Mouse (Mus musculus) kidney, postnatal 0 days (tissue): ENCODE results near the gene Gm11569. TPM values are rescaled to one million over a fixed set of nuclear protein-coding genes. Genes with fewer than 3 reads are reported as not detected.
"Not testable (repeated sequence)": the region's sequence is repeated elsewhere in the genome, so short reads cannot be mapped to it uniquely, and the experiment has no call there.

Source experiments
- ATAC-seq: fragments of 200-750 bp; cut with Nextera tagmentation; replicated peaks from 2 replicates; pipeline ENCODE4 v1.8.0; 2017; ENCODE audit warnings: low read depth, moderate number of reproducible peaks, moderate TSS enrichment, moderate library complexity; ENCODE audit not compliant: low FRiP score
- DNase-seq: peaks from one replicate; pipeline ENCODE4 v3.0.0-alpha.2; 2016; ENCODE audit warnings: low spot score
- H3K27ac ChIP-seq: fragments of 300-500 bp; sonication (generic); 2 replicates; pipeline ENCODE4 v1.5.1; 2014; ENCODE audit warnings: mild to moderate bottlenecking
- H3K27me3 ChIP-seq: fragments of 300-500 bp; sonication (generic); 2 replicates; pipeline ENCODE4 v1.6.1; 2014; ENCODE audit warnings: low read length, mixed read lengths; ENCODE audit not compliant: insufficient read depth
- H3K36me3 ChIP-seq: fragments of 300-500 bp; sonication (generic); 2 replicates; pipeline ENCODE4 v1.6.1; 2014; ENCODE audit warnings: low read length, mixed read lengths; ENCODE audit not compliant: insufficient read depth
- H3K4me1 ChIP-seq: fragments of 300-500 bp; sonication (generic); replicated peaks from 2 replicates; pipeline ENCODE4 v1.6.1; 2014; ENCODE audit warnings: antibody characterized with exemption, low read length, mixed read lengths; ENCODE audit not compliant: insufficient read depth
- H3K4me2 ChIP-seq: fragments of 300-500 bp; sonication (generic); 2 replicates; pipeline ENCODE4 v1.6.1; 2014; ENCODE audit warnings: mild to moderate bottlenecking, low read length, moderate library complexity, mixed read lengths
- H3K4me3 ChIP-seq: fragments of 300-500 bp; sonication (generic); replicated peaks from 2 replicates; pipeline ENCODE4 v1.5.1; 2014; ENCODE audit warnings: low read depth, low read length
- H3K9ac ChIP-seq: fragments of 300-500 bp; sonication (generic); 2 replicates; pipeline ENCODE4 v1.6.1; 2014; ENCODE audit warnings: low read depth, low read length
- H3K9me3 ChIP-seq: fragments of 300-500 bp; sonication (generic); replicated peaks from 2 replicates; pipeline ENCODE4 v1.6.1; 2016; ENCODE audit warnings: low read length, inconsistent platforms, mixed read lengths
- CTCF ChIP-seq: IDR thresholded peaks from 2 replicates; pipeline ENCODE4 v1.5.1; 2016; ENCODE audit warnings: antibody characterized with exemption, low read depth, mild to moderate bottlenecking, moderate library complexity
- WGBS: fragments of 180-500 bp; shearing (Covaris S2); extraction: QIAGEN DNeasy Blood & Tissue Kit; methylation state at CpG from one replicate; pipeline ENCODE4 v1.1.7; 2014; 5-methylcytosine and 5-hydroxymethylcytosine counted together
- polyA plus RNA-seq: library from polyadenylated mRNA; unstranded; fragments of >200 nt; fragmentation: Nextera tagmentation; extraction: Ambion mirVana; gene quantifications from 2 replicates; pipeline ENCODE4 v1.2.1, GENCODE M21; 2015

Gm11569 gene
- polyA plus RNA-seq: not detected in 2 replicates

DNA sequence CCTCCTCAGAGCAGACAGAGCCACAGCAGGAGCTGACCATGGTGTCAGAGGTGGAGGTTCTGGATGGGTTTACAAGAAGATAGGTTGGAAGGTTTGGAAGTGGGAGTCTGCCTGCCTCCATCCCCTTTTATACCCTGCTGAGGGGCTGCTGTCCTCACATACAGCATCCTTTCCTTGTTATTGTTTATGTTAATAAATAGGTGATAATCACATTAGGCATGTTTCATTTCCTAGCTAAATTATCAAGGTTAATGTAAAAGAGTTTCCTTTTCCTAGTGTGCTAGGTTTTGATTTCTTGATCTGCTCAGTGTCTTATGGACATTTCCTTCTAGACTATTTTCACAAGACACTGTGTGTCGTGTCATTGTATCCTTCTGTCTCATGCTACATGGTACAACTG, at the start of gene Gm11569:
Gene Gm11569 (minus strand): TSS at position 101 of the 400 bp plus-strand sequence.
- not testable (repeated sequence) for H3K9ac ChIP-seq, H3K4me3 ChIP-seq, ATAC-seq, H3K36me3 ChIP-seq, H3K27ac ChIP-seq, DNase-seq, H3K4me1 ChIP-seq, H3K27me3 ChIP-seq, H3K4me2 ChIP-seq, H3K9me3 ChIP-seq
- WGBS: no CpG with 5 or more reads among the region's 1 CpGs

- TF ChIP-seq CTCF: no peak
- Histone ChIP-seq H3K9ac (no peak overlapping the region), H3K4me2 (no peak overlapping the region), H3K4me1 (no peaks in the 10 kb centered on the region), H3K36me3 (no peaks in the 10 kb centered on the region), H3K27me3 (no peaks in the 10 kb centered on the region), H3K27ac (no peak overlapping the region), H3K9me3 (no peaks in the 10 kb centered on the region), H3K4me3 (no peak overlapping the region)
- no peak for ATAC-seq
- 78% methylated on average over 2 of the region's 2 CpGs for WGBS
- no peak for DNase-seq
Measured at GRCm38 (mm10) chr11:99846746-99847145, 48.0 kb upstream of the Gm11569 start.

- no peak for ATAC-seq
- Histone ChIP-seq H3K9ac (no peak overlapping the region), H3K9me3 (no peaks in the 10 kb centered on the region), H3K4me3 (no peak overlapping the region), H3K4me2 (no peak overlapping the region), H3K4me1 (no peaks in the 10 kb centered on the region), H3K27ac (no peak overlapping the region), H3K27me3 (no peaks in the 10 kb centered on the region), H3K36me3 (no peaks in the 10 kb centered on the region)
- 13% methylated on average over 1 of the region's 1 CpGs for WGBS
- TF ChIP-seq CTCF: no peak
- no peak for DNase-seq
Measured at GRCm38 (mm10) chr11:99842185-99842584, 43.5 kb upstream of the Gm11569 start.

DNA sequence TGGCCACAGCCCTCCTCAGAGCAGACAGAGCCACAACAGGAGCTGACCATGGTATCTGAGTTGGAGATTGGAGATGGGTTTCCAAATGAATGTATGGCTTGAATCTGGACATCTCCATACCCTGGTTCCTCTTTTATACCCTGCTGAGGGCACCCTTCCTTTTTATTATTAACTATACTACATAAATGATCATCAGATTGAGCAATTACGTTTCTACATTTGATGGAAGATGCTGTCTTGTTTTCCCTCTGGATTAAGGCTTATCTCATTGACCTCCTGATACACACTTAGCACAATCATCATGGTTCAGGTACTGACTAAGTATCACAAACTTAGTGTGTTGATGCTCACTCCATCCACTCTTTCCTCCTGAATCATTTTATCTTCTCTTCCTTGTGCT, 39.2 kb upstream of the Gm11569 start, which contains the start of gene 2300003K06Rik:
Gene 2300003K06Rik (minus strand): TSS at position 101 of the 400 bp plus-strand sequence.
- TF ChIP-seq CTCF: no peak
- Histone ChIP-seq H3K36me3 (no peaks in the 10 kb centered on the region), H3K27me3 (no peaks in the 10 kb centered on the region), H3K27ac (no peak within 1 kb of the TSS), H3K9me3 (no peaks in the 10 kb centered on the region), H3K4me2 (no peak within 1 kb of the TSS), H3K4me3 (no peak within 1 kb of the TSS), H3K4me1 (no peaks in the 10 kb centered on the region), H3K9ac (no peak within 1 kb of the TSS)
- ATAC-seq (no peak), DNase-seq (no peak)
- 70% methylated on average over 1 of the region's 1 CpGs for WGBS

- not testable (repeated sequence) for ATAC-seq, H3K4me2 ChIP-seq, DNase-seq, H3K36me3 ChIP-seq, H3K27ac ChIP-seq, H3K27me3 ChIP-seq, H3K9ac ChIP-seq, H3K4me1 ChIP-seq, H3K4me3 ChIP-seq, H3K9me3 ChIP-seq
- WGBS: 82% methylated on average over 2 of the region's 2 CpGs
Measured at GRCm38 (mm10) chr11:99815566-99815965, 16.8 kb upstream of the Gm11569 start, which contains the start of gene Gm11564. Gene Gm11564 (minus strand): TSS chr11:99815666.

GRCm38 (mm10) chr11:99809792-99810191, 11.1 kb upstream of the Gm11569 start, which contains the start of gene Krtap4-13:
Gene Krtap4-13 (minus strand): TSS chr11:99809892.
- not testable (repeated sequence) for ATAC-seq, H3K27me3 ChIP-seq

DNA sequence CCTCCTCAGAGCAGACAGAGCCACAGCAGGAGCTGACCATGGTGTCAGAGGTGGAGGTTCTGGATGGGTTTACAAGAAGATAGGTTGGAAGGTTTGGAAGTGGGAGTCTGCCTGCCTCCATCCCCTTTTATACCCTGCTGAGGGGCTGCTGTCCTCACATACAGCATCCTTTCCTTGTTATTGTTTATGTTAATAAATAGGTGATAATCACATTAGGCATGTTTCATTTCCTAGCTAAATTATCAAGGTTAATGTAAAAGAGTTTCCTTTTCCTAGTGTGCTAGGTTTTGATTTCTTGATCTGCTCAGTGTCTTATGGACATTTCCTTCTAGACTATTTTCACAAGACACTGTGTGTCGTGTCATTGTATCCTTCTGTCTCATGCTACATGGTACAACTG, 5.6 kb upstream of the Gm11569 start, which contains the start of gene Gm11554:
Gene Gm11554 (minus strand): TSS at position 101 of the 400 bp plus-strand sequence.
- not testable (repeated sequence) for H3K4me2 ChIP-seq, ATAC-seq, H3K4me1 ChIP-seq, H3K36me3 ChIP-seq, H3K9ac ChIP-seq, H3K4me3 ChIP-seq, DNase-seq, H3K27ac ChIP-seq, H3K9me3 ChIP-seq, H3K27me3 ChIP-seq
- no CpG with 5 or more reads among the region's 1 CpGs for WGBS

More at GRCm38 (mm10) chr11:99809792-99810191, 11.1 kb upstream of the Gm11569 start, which contains the start of gene Krtap4-13:
- DNase-seq, H3K9ac ChIP-seq, H3K4me2 ChIP-seq, H3K4me3 ChIP-seq, H3K9me3 ChIP-seq, H3K36me3 ChIP-seq, H3K27ac ChIP-seq, H3K4me1 ChIP-seq: not testable (repeated sequence)
